Mouse (Mus musculus) gastrocnemius, postnatal 10 days (tissue): ENCODE measurements around the gene Colgalt2. TPM values are rescaled to one million over a fixed set of nuclear protein-coding genes. Genes with fewer than 3 reads are reported as not detected.

ENCODE experiments used
- DNase-seq: peaks from one replicate; pipeline ENCODE4 v3.0.0; 2021; ENCODE audit warnings: mixed read lengths
- total RNA-seq, 2 experiments: library from RNA; stranded (reverse); gene quantifications; 2 replicates each; pipeline ENCODE4 v1.2.3; 2021

The Colgalt2 gene
- total RNA-seq, 2 experiments from 2014 or later, result 4.0 to 4.6 TPM

GRCm38 (mm10) chr1:152536416-152537018 lies 136.9 kb downstream of the Colgalt2 start:
- peak; percentile 30 for DNase-seq

GRCm38 (mm10) chr1:152537186-152537585 lies 137.6 kb downstream of the Colgalt2 start:
- DNase-seq, result no peak

- DNase-seq, result no peak
Observed at GRCm38 (mm10) chr1:152538817-152539216, 139.2 kb downstream of the Colgalt2 start.

- DNase-seq, result no peak
Observed at GRCm38 (mm10) chr1:152540304-152540887, 140.8 kb downstream of the Colgalt2 start.

- no peak for DNase-seq
Observed at GRCm38 (mm10) chr1:152542747-152543378, 143.2 kb downstream of the Colgalt2 start.

GRCm38 (mm10) chr1:152543449-152544159 lies 144.0 kb downstream of the Colgalt2 start:
- DNase-seq, result no peak

- DNase-seq, result no peak
Observed at GRCm38 (mm10) chr1:152549061-152549738, 149.6 kb downstream of the Colgalt2 start.

- DNase-seq, result no peak
Observed at GRCm38 (mm10) chr1:152550544-152550943, 150.9 kb downstream of the Colgalt2 start.

- DNase-seq, result no peak
Observed at GRCm38 (mm10) chr1:152550973-152551372, 151.3 kb downstream of the Colgalt2 start.

- no peak for DNase-seq
Observed at GRCm38 (mm10) chr1:152553912-152554547, 154.4 kb downstream of the Colgalt2 start.

GRCm38 (mm10) chr1:152555944-152556573 lies 156.4 kb downstream of the Colgalt2 start:
- DNase-seq, result peak; percentile 68

- DNase-seq, result peak; percentile 41
Observed at GRCm38 (mm10) chr1:152556576-152557281, 157.1 kb downstream of the Colgalt2 start.

Other genes starting within 250 kb of the Colgalt2 start
- gene Tsen15, start 13.1 kb upstream of the Colgalt2 start, total RNA-seq, result 10 to 100 TPM; 15.1 to 20.5 TPM